Mouse (Mus musculus) ES-E14 (cell line): ENCODE results near the gene Pck1.

ENCODE experiments used
- HCFC1 ChIP-seq: IDR thresholded peaks from 2 replicates; pipeline ENCODE4 v1.6.1; 2012; ENCODE audit warnings: low read length, inconsistent platforms, borderline replicate concordance; ENCODE audit not compliant: insufficient read depth
- MAFK ChIP-seq: IDR thresholded peaks from 2 replicates; pipeline ENCODE4 v1.6.1; 2014; ENCODE audit warnings: mild to moderate bottlenecking, low read depth, low read length, inconsistent platforms; ENCODE audit not compliant: insufficient read depth
- ZC3H11A ChIP-seq: IDR thresholded peaks from 2 replicates; pipeline ENCODE4 v1.6.1; 2012; ENCODE audit warnings: low read depth, mild to moderate bottlenecking, inconsistent platforms, low read length, borderline replicate concordance
- ZNF384 ChIP-seq: IDR thresholded peaks from 2 replicates; pipeline ENCODE4 v1.6.1; 2012; ENCODE audit warnings: low read depth, low read length, inconsistent platforms

GRCm38 (mm10) chr2:173175703-173176102, 22.9 kb downstream of the Pck1 start:
- TF ChIP-seq ZC3H11A (no peak), HCFC1 (no peak), MAFK (no peak), ZNF384 (no peak)
